Mouse (Mus musculus): ENCODE measurements at regions not wholly inside any gene's neighbourhood (a gene's known extent, or its start where the extent isn't known, plus 50 kb on each side); places are given as distances from the start of the nearest gene placed in this dataset.

GRCm38 (mm10) chr4:105304166-105304565 lies 147.0 kb downstream of the Plpp3 start:
- no peak for TF ChIP-seq CTCF (IDR thresholded peaks at IDR 0.05; ENCODE audit: low read depth, low read length)
- TF ChIP-seq POLR2A (IDR thresholded peaks at IDR 0.05; ENCODE audit: insufficient read depth, low read length), result no peak

Measured in ES-Bruce4 (cell line).